Mouse (Mus musculus): ENCODE results near the gene Tmem206.
A peak's percentile ranks its signal among the peaks of the same experiment; 100 is the strongest.

The Tmem206 gene

DNA sequence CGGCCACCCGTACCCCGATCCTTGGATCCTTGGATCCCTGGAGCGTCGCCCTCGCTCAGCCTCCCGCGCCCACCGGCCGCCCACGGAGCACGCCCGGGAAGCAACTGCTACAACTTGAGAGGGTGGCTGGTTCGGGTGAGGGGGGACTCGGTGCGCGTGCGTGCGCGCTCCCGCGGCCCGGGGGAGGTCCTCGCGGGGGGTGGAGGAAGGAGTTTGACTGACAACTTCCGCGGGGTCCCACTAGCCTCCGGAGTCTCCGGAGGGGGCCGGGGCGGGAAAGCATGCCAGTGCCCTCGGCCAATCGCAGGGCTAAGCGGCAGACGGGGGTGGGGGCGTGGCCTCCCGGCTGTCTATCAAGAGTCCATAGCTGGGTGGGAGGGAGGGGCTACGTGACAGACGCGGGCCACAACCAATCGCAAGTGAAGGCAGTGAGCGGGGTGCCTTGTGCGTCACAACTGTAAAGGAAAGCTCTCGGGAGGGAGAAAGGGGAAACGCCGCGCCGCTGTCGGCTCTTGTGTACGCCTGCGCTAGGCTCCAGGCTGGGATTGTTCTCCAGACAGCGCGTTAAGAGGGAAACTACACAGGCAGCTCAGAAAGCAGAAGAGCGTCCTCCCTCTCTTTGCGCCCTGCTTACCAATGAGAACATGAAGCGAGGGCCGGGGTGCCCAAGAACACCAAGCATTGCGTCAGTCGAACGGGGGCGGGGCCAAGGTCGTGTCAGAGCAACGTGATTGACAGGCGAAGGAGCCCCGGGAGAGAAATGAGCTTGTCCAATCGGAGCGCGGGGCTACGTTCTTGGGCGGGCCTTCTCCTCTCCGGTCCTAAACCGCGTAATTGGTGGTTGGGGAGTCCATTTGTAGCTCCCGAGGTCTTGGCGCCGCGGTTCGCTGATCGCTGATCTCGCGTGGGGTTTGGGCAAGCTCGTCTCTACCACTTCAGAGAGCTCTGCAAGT, 71.5 kb downstream of the Tmem206 start:
- peak; percentile 75 for DNase-seq (ENCODE audit: extremely low read depth, low read depth, low spot score)

Measured in fat pad, adult 2 months (tissue).